Comparison of ENCODE assay signal across 8 mouse cellular contexts in the genomic region with DNA sequence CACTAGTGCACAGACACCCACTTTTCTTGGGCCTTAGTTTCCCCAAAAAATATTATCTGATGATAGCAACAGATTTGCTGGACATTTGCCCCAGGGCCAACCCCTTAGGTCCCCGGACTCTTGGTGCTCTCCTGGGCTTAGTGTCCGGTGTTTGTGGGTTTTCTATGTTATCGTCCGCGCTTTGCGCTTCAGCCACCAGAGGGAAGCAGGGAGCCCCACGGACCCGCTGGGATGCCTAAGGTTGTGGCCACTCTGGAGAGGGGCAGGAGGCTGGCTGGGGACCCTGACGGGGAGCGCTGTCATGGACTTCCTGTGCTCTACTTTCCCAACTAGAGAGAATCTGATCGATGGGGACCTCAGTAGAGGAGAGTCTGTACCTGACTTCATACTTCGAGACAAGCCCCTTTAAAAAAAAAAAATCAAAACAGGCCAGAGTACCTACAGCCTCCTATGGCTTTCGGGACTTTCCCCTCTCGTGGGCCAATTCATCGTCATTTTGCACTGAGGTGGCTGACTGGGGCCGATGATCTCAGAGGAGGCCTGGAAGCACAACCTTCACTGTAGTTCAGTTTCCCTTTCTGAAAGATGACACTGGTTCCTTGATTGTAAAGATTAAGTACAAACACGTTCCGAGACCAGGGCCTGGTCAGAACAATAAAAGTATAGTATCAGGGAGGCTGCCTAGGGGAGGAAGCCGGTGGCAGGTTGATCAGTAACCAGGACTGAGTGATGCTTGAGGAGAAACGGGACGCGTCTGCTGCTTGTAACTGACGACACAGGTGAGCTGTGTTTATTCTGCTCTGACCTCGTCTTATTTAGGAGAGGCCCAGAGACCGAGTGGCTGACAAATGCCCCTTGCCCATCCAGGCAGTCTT. TPM values are rescaled to one million over a fixed set of nuclear protein-coding genes. Genes with fewer than 3 reads are reported as not detected.
DNase-seq lines count a peak whose midpoint lies in the region; ATAC-seq and TF ChIP-seq lines count a peak whose summit lies in the region.

No protein-coding gene starts in this region.

- peak; percentile 63 for DNase-seq in 416B (ENCODE audit: low read depth)
- DNase-seq in adrenal gland, postnatal 4 days (ENCODE audit: low spot score in 2 of 2): peak; percentile 57 to 75
- DNase-seq in spleen, adult 2 months (ENCODE audit: low read depth in 1 of 2, low spot score in 2 of 2): peak in 1 of 2 experiments; percentile 65

- peak overlapping the region; percentile 98 for H3K4me2 ChIP-seq in heart, embryonic 11.5 days
- peak overlapping the region; percentile 91 for H3K4me2 ChIP-seq in kidney, embryonic 15.5 days
- H3K4me2 ChIP-seq in limb, embryonic 15.5 days: peak overlapping the region; percentile 95
- peak overlapping the region; percentile 94 for H3K4me2 ChIP-seq in midbrain, embryonic 16.5 days (ENCODE audit: low read length)

- peak; percentile 60 for ATAC-seq in heart, embryonic 11.5 days (replicated peaks; ENCODE audit: insufficient number of reproducible peaks, low FRiP score, low TSS enrichment)
- peak; percentile 81 for ATAC-seq in kidney, embryonic 15.5 days (replicated peaks; ENCODE audit: low FRiP score)
- peak; percentile 41; the same call in 1 of the 2 replicates for ATAC-seq in limb, embryonic 15.5 days (ENCODE audit: insufficient number of reproducible peaks, low FRiP score, low TSS enrichment, low read depth)
- peak; percentile 59; the same call in 1 of the 2 replicates for ATAC-seq in midbrain, embryonic 16.5 days

- H3K27ac ChIP-seq in embryonic fibroblast, embryonic 13.5 days (ENCODE audit: insufficient read depth, low read length): no peak overlapping the region
- peak overlapping the region; percentile 68 for H3K27ac ChIP-seq in heart, embryonic 11.5 days (ENCODE audit: low read depth, low read length)
- H3K27ac ChIP-seq in kidney, embryonic 15.5 days: peak overlapping the region; percentile 88
- peak overlapping the region; percentile 14; the same call in 1 of the 2 replicates for H3K27ac ChIP-seq in limb, embryonic 15.5 days
- no peak overlapping the region for H3K27ac ChIP-seq in midbrain, embryonic 16.5 days (ENCODE audit: low read length)
- H3K27ac ChIP-seq in spleen, adult 2 months (ENCODE audit: insufficient read depth, low read length): no peak overlapping the region

- TF ChIP-seq CTCF in embryonic fibroblast, embryonic 13.5 days (IDR thresholded peaks at IDR 0.05; ENCODE audit: borderline replicate concordance, insufficient read depth, low read length): peak; percentile 79
- TF ChIP-seq CTCF in spleen, adult 2 months (IDR thresholded peaks at IDR 0.05; ENCODE audit: extremely low read depth, insufficient read depth, insufficient read length, insufficient replicate concordance): peak; percentile 74

- WGBS in heart, embryonic 11.5 days (ENCODE audit: insufficient replicate concordance): 36% methylated on average over 25 of the region's 25 CpGs
- WGBS in kidney, embryonic 15.5 days: 18% methylated on average over 25 of the region's 25 CpGs
- WGBS in limb, embryonic 15.5 days: 23% methylated on average over 25 of the region's 25 CpGs
- 35% methylated on average over 25 of the region's 25 CpGs for WGBS in midbrain, embryonic 16.5 days
- WGBS in spleen, adult 2 months: 30% methylated on average over 25 of the region's 25 CpGs

- peaks cover 2% of the 10 kb centered on the region; the same call in 1 of the 2 replicates for H3K36me3 ChIP-seq in heart, embryonic 11.5 days (ENCODE audit: control insufficient read depth, insufficient read depth, low read length)
- H3K36me3 ChIP-seq in kidney, embryonic 15.5 days: peaks cover 19% of the 10 kb centered on the region
- peaks cover 22% of the 10 kb centered on the region for H3K36me3 ChIP-seq in limb, embryonic 15.5 days
- H3K36me3 ChIP-seq in midbrain, embryonic 16.5 days (ENCODE audit: control insufficient read depth, insufficient read depth, low read length): no peaks in the 10 kb centered on the region
- H3K36me3 ChIP-seq in spleen, adult 2 months (ENCODE audit: control insufficient read depth, insufficient read depth, low read length): peaks cover 1% of the 10 kb centered on the region; the same call in 1 of the 2 replicates

- peak overlapping the region; percentile 79 for H3K9ac ChIP-seq in heart, embryonic 11.5 days (ENCODE audit: low read depth, low read length)
- H3K9ac ChIP-seq in kidney, embryonic 15.5 days: peak overlapping the region; percentile 59
- H3K9ac ChIP-seq in limb, embryonic 15.5 days: peak overlapping the region; percentile 44; the same call in 1 of the 2 replicates
- peak overlapping the region; percentile 60 for H3K9ac ChIP-seq in midbrain, embryonic 16.5 days (ENCODE audit: low read depth, low read length)

- H3K9me3 ChIP-seq in heart, embryonic 11.5 days (replicated peaks; ENCODE audit: control insufficient read depth, low read length): no peaks in the 10 kb centered on the region
- H3K9me3 ChIP-seq in kidney, embryonic 15.5 days (replicated peaks): no peaks in the 10 kb centered on the region
- no peaks in the 10 kb centered on the region for H3K9me3 ChIP-seq in limb, embryonic 15.5 days
- no peaks in the 10 kb centered on the region for H3K9me3 ChIP-seq in midbrain, embryonic 16.5 days (replicated peaks; ENCODE audit: control insufficient read depth, low read length, poor library complexity, severe bottlenecking)

- H3K4me1 ChIP-seq in embryonic fibroblast, embryonic 13.5 days (ENCODE audit: control insufficient read depth, insufficient read depth, low read length): peaks cover 3% of the 10 kb centered on the region; the same call in 1 of the 2 replicates
- peaks cover 45% of the 10 kb centered on the region for H3K4me1 ChIP-seq in heart, embryonic 11.5 days (ENCODE audit: control insufficient read depth, insufficient read depth, low read length)
- peaks cover 36% of the 10 kb centered on the region for H3K4me1 ChIP-seq in kidney, embryonic 15.5 days
- H3K4me1 ChIP-seq in limb, embryonic 15.5 days: peaks cover 36% of the 10 kb centered on the region
- peaks cover 23% of the 10 kb centered on the region for H3K4me1 ChIP-seq in midbrain, embryonic 16.5 days (ENCODE audit: control insufficient read depth, insufficient read depth, low read length)
- H3K4me1 ChIP-seq in spleen, adult 2 months (ENCODE audit: control insufficient read depth, insufficient read depth, insufficient read length): peaks cover 2% of the 10 kb centered on the region; the same call in 1 of the 2 replicates

- peak overlapping the region; percentile 39 for H3K4me3 ChIP-seq in embryonic fibroblast, embryonic 13.5 days (ENCODE audit: insufficient read depth, low read length)
- peak overlapping the region; percentile 61 for H3K4me3 ChIP-seq in heart, embryonic 11.5 days (ENCODE audit: low read depth, low read length)
- H3K4me3 ChIP-seq in kidney, embryonic 15.5 days (replicated peaks): peak overlapping the region; percentile 52
- peak overlapping the region; percentile 49 for H3K4me3 ChIP-seq in limb, embryonic 15.5 days
- H3K4me3 ChIP-seq in midbrain, embryonic 16.5 days (ENCODE audit: low read depth, low read length): peak overlapping the region; percentile 44
- H3K4me3 ChIP-seq in spleen, adult 2 months (ENCODE audit: extremely low read depth, insufficient read depth, insufficient read length): peak overlapping the region; percentile 65

- no peak for TF ChIP-seq POLR2A in embryonic fibroblast, embryonic 13.5 days (IDR thresholded peaks at IDR 0.05; ENCODE audit: low read depth, low read length)
- TF ChIP-seq POLR2A in spleen, adult 2 months (IDR thresholded peaks at IDR 0.05; ENCODE audit: low read depth, low read length): no peak

- 0 out of 2 replicates have a peak, but pooled peaks cover 4% of the 10 kb centered on the region for H3K27me3 ChIP-seq in heart, embryonic 11.5 days (ENCODE audit: control insufficient read depth, insufficient read depth, low read length)
- H3K27me3 ChIP-seq in kidney, embryonic 15.5 days: peaks cover 22% of the 10 kb centered on the region
- peaks cover 30% of the 10 kb centered on the region for H3K27me3 ChIP-seq in limb, embryonic 15.5 days
- peaks cover 19% of the 10 kb centered on the region for H3K27me3 ChIP-seq in midbrain, embryonic 16.5 days (ENCODE audit: control insufficient read depth, insufficient read depth, low read depth, low read length)
- H3K27me3 ChIP-seq in spleen, adult 2 months (ENCODE audit: control insufficient read depth, insufficient read depth, low read length): no peaks in the 10 kb centered on the region

RNA-seq across cellular contexts. Expression of gene Rasd1, which starts 0.7 kb away (rescaled TPM):
- 10 to 100 TPM; 20.7 to 21.6 TPM for total RNA-seq in adrenal gland, postnatal 4 days (2021)
- polyA plus RNA-seq in embryonic fibroblast, embryonic 13.5 days (2011; ENCODE audit: insufficient read length, low read depth, missing spikeins): not detected in 2 replicates
- polyA plus RNA-seq in heart, embryonic 11.5 days (2014; fragmentation: Nextera tagmentation; extraction: Ambion mirVana): 12.0 and 13.9 TPM in 2 replicates
- polyA plus RNA-seq in kidney, embryonic 15.5 days (2015; fragmentation: Nextera tagmentation; extraction: Ambion mirVana): 3.3 and 4.0 TPM in 2 replicates
- 1.6 and 3.1 TPM in 2 replicates for polyA plus RNA-seq in limb, embryonic 15.5 days (2015; fragmentation: Nextera tagmentation; extraction: Ambion mirVana)
- 1.7 and 2.5 TPM in 2 replicates for polyA plus RNA-seq in midbrain, embryonic 16.5 days (2015; fragmentation: Nextera tagmentation; extraction: Ambion mirVana)
- polyA plus RNA-seq in spleen, adult 2 months (2012; rRNA removed): 0.82 and 0.85 TPM in 2 replicates

RNA-seq across cellular contexts. Expression of gene Med9, which starts 17.5 kb away (rescaled TPM):
- 10 to 100 TPM; 36.5 to 41.0 TPM for total RNA-seq in adrenal gland, postnatal 4 days (2021)
- 15.0 and 18.1 TPM in 2 replicates for polyA plus RNA-seq in embryonic fibroblast, embryonic 13.5 days (2011; ENCODE audit: insufficient read length, low read depth, missing spikeins)
- 49.1 and 51.2 TPM in 2 replicates for polyA plus RNA-seq in heart, embryonic 11.5 days (2014; fragmentation: Nextera tagmentation; extraction: Ambion mirVana)
- polyA plus RNA-seq in kidney, embryonic 15.5 days (2015; fragmentation: Nextera tagmentation; extraction: Ambion mirVana): 45.7 and 46.5 TPM in 2 replicates
- polyA plus RNA-seq in limb, embryonic 15.5 days (2015; fragmentation: Nextera tagmentation; extraction: Ambion mirVana): 35.0 and 38.8 TPM in 2 replicates
- 30.7 and 33.4 TPM in 2 replicates for polyA plus RNA-seq in midbrain, embryonic 16.5 days (2015; fragmentation: Nextera tagmentation; extraction: Ambion mirVana)
- polyA plus RNA-seq in spleen, adult 2 months (2012; rRNA removed): 8.0 and 12.3 TPM in 2 replicates

Comparison
In these comparisons a context has a peak if more than half of its experiments do, and no peak if none do; other contexts are left out.
1. H3K27ac ChIP-seq: peak in heart, embryonic 11.5 days (single experiment), kidney, embryonic 15.5 days (single experiment) and limb, embryonic 15.5 days (single experiment); none in embryonic fibroblast, embryonic 13.5 days (single experiment), midbrain, embryonic 16.5 days (single experiment) and spleen, adult 2 months (single experiment).
2. Peak in every context shown above with its lines, with median percentiles within 50 percentile points of each other: H3K4me3 ChIP-seq, ATAC-seq, H3K4me2 ChIP-seq and H3K9ac ChIP-seq.